Mouse (Mus musculus) forebrain, embryonic 16.5 days (tissue): ENCODE measurements at regions not wholly inside any gene's neighbourhood (a gene's known extent, or its start where the extent isn't known, plus 50 kb on each side); places are given as distances from the start of the nearest gene placed in this dataset.

Source experiments
- ATAC-seq: fragments of 200-750 bp; cut with Nextera tagmentation; 2 replicates; pipeline ENCODE4 v1.8.0; 2017; ENCODE audit warnings: mild to moderate bottlenecking, moderate library complexity
- H3K27ac ChIP-seq: fragments of 300-500 bp; sonication (generic); 2 replicates; pipeline ENCODE4 v1.5.1; 2014; ENCODE audit warnings: low read length, control low read depth
- H3K27me3 ChIP-seq: fragments of 300-500 bp; sonication (generic); replicated peaks from 2 replicates; pipeline ENCODE4 v1.6.1; 2014; ENCODE audit warnings: low read length; ENCODE audit not compliant: control insufficient read depth, insufficient read depth
- H3K36me3 ChIP-seq: fragments of 300-500 bp; sonication (generic); 2 replicates; pipeline ENCODE4 v1.6.1; 2014; ENCODE audit not compliant: control insufficient read depth, insufficient read depth
- H3K4me1 ChIP-seq: fragments of 300-500 bp; sonication (generic); replicated peaks from 2 replicates; pipeline ENCODE4 v1.6.1; 2014; ENCODE audit warnings: low read length; ENCODE audit not compliant: control insufficient read depth, insufficient read depth
- H3K4me2 ChIP-seq: fragments of 300-500 bp; sonication (generic); 2 replicates; pipeline ENCODE4 v1.6.1; 2014; ENCODE audit warnings: mild to moderate bottlenecking, low read length, control low read depth
- H3K4me3 ChIP-seq: fragments of 300-500 bp; sonication (generic); replicated peaks from 2 replicates; pipeline ENCODE4 v1.5.1; 2014; ENCODE audit warnings: mild to moderate bottlenecking, low read length, control low read depth
- H3K9ac ChIP-seq: fragments of 300-500 bp; sonication (generic); replicated peaks from 2 replicates; pipeline ENCODE4 v1.6.1; 2014; ENCODE audit warnings: low read depth, low read length, control low read depth
- H3K9me3 ChIP-seq: fragments of 300-500 bp; sonication (generic); 2 replicates; pipeline ENCODE4 v1.6.1; 2016; ENCODE audit warnings: low read length; ENCODE audit not compliant: control insufficient read depth
- WGBS: fragments of 180-500 bp; shearing (Covaris S2); extraction: QIAGEN DNeasy Blood & Tissue Kit; methylation state at CpG from one replicate; pipeline ENCODE4 v1.1.7; 2014; 5-methylcytosine and 5-hydroxymethylcytosine counted together

DNA sequence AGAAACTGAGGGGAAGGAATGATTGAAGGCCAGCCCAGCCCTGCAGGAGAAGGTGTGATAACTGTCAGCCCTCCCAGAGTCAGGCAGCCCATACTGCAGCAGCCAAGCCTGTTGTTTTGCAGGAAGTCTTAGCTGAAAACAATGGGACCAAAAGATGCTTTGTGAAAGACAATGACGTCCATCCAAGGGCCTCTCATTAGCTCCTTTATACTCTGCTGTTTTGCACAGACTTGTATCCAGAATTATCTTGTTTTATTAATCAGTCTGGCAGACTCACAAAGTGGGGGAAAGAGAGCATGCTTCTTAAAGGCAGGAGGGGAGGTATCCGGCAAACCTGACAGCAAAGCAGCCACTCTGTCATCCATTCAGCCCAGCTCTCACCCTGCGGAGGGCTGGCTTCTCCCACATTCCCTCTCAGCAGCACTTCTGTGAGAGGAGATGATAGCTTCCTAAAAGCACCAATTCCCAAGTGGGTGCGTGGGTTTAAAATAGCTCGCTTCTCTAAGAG is 131.9 kb upstream of the Bach2 start:
- Histone ChIP-seq H3K4me2 (peak overlapping the region; percentile 4; the same call in 1 of the 2 replicates), H3K4me3 (no peak overlapping the region), H3K27me3 (no peaks in the 10 kb centered on the region), H3K4me1 (peaks cover 8% of the 10 kb centered on the region), H3K9me3 (no peaks in the 10 kb centered on the region), H3K27ac (peak overlapping the region; percentile 58), H3K9ac (0 out of 2 replicates have a peak overlapping the region, but pooled peaks have one; percentile 17), H3K36me3 (no peaks in the 10 kb centered on the region)
- peak; percentile 87 for ATAC-seq
- WGBS: 7% methylated on average over 5 of the region's 5 CpGs

DNA sequence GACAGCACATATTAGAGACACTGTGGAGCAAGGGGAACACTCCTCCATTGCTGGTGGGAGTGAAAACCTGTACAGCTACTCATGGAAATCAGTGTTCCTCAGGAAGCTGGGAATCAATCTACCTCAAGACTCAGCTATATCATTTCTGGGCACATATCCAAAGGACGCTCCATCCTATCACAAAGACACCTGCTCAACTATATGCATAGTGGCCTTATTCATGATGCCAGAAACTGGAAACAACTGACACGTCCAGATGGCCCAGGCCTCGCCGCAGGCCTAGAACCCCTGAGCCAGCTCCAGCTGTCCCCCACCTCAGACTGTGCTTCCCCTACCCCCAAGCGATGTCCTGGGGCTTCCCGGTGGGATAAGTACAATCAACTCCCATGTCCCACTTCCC is 116.3 kb upstream of the Bach2 start:
- H3K4me3 ChIP-seq: no peak overlapping the region
- no peaks in the 10 kb centered on the region for H3K9me3 ChIP-seq
- no peak overlapping the region for H3K4me2 ChIP-seq
- ATAC-seq: no peak
- no peaks in the 10 kb centered on the region for H3K27me3 ChIP-seq
- H3K27ac ChIP-seq: no peak overlapping the region
- H3K36me3 ChIP-seq: no peaks in the 10 kb centered on the region
- WGBS: 85% methylated on average over 6 of the region's 6 CpGs
- no peak overlapping the region for H3K9ac ChIP-seq
- no peaks in the 10 kb centered on the region for H3K4me1 ChIP-seq

DNA sequence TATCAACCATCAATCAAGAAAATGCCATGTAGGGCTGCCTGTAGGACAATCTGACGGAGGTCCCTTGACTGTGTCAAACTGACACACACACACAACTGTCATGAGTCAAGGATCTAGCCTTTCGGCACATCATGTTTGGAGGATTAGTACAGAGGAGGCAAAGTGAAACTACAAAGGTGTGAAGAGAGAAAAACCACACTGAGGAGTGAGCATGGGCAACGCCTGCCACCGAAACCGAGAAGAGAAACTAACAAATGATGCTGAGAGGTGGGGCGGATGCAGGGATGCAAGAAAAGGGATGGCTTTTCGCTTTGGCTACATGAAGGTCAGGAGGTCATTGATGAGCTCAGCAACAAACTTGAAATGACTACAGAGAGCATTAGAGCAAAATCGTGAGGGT is 111.8 kb upstream of the Bach2 start:
- Histone ChIP-seq H3K4me2 (no peak overlapping the region), H3K4me3 (no peak overlapping the region), H3K27me3 (no peaks in the 10 kb centered on the region), H3K36me3 (no peaks in the 10 kb centered on the region), H3K4me1 (no peaks in the 10 kb centered on the region), H3K9me3 (no peaks in the 10 kb centered on the region), H3K27ac (no peak overlapping the region), H3K9ac (no peak overlapping the region)
- no peak for ATAC-seq
- 94% methylated on average over 8 of the region's 8 CpGs for WGBS

GRCm38 (mm10) chr4:32130594-32130993 is 108.0 kb upstream of the Bach2 start:
- H3K9ac ChIP-seq: no peak overlapping the region
- H3K4me1 ChIP-seq: no peaks in the 10 kb centered on the region
- no peak for ATAC-seq
- 65% methylated on average over 12 of the region's 12 CpGs for WGBS
- H3K4me2 ChIP-seq: no peak overlapping the region
- H3K27me3 ChIP-seq: no peaks in the 10 kb centered on the region
- no peak overlapping the region for H3K4me3 ChIP-seq
- no peaks in the 10 kb centered on the region for H3K36me3 ChIP-seq
- H3K27ac ChIP-seq: no peak overlapping the region
- H3K9me3 ChIP-seq: no peaks in the 10 kb centered on the region

DNA sequence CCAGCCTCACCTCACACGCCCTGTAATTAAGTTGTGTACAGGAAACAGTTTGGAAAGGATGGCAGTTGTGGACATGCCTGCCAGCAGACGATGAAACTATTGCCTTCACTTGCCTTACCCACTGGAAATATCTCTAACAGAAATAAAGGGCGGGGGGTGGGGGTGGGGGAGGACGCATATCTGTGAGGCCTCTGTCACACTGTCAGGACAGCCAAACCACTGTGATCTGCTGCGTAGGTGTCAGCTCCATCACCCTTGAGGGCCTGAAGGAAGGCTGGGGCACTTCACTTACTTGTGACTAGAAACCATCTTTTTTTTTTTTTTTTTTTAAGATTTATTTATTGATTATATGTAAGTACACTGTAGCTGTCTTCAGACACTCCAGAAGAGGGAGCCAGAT is 106.8 kb upstream of the Bach2 start:
- WGBS: 89% methylated on average over 5 of the region's 5 CpGs
- no peak overlapping the region for H3K27ac ChIP-seq
- ATAC-seq: no peak

GRCm38 (mm10) chr4:32136151-32136550 is 102.5 kb upstream of the Bach2 start:
- Histone ChIP-seq H3K9me3 (no peaks in the 10 kb centered on the region), H3K36me3 (no peaks in the 10 kb centered on the region), H3K27me3 (no peaks in the 10 kb centered on the region), H3K9ac (no peak overlapping the region), H3K4me2 (no peak overlapping the region), H3K4me1 (no peaks in the 10 kb centered on the region), H3K27ac (no peak overlapping the region), H3K4me3 (no peak overlapping the region)
- no peak for ATAC-seq
- 94% methylated on average over 10 of the region's 10 CpGs for WGBS

More for the DNA sequence above, 106.8 kb upstream of the Bach2 start:
- Histone ChIP-seq H3K4me2 (no peak overlapping the region), H3K4me1 (no peaks in the 10 kb centered on the region), H3K9ac (no peak overlapping the region), H3K9me3 (no peaks in the 10 kb centered on the region), H3K27me3 (no peaks in the 10 kb centered on the region), H3K36me3 (no peaks in the 10 kb centered on the region), H3K4me3 (no peak overlapping the region)

- Histone ChIP-seq H3K4me1 (no peaks in the 10 kb centered on the region), H3K36me3 (no peaks in the 10 kb centered on the region), H3K9me3 (no peaks in the 10 kb centered on the region), H3K27ac (no peak overlapping the region), H3K4me3 (no peak overlapping the region), H3K4me2 (no peak overlapping the region), H3K9ac (no peak overlapping the region), H3K27me3 (no peaks in the 10 kb centered on the region)
- ATAC-seq: no peak
These were observed 101.4 kb upstream of the Bach2 start for GRCm38 (mm10) chr4:32137243-32137642.

DNA sequence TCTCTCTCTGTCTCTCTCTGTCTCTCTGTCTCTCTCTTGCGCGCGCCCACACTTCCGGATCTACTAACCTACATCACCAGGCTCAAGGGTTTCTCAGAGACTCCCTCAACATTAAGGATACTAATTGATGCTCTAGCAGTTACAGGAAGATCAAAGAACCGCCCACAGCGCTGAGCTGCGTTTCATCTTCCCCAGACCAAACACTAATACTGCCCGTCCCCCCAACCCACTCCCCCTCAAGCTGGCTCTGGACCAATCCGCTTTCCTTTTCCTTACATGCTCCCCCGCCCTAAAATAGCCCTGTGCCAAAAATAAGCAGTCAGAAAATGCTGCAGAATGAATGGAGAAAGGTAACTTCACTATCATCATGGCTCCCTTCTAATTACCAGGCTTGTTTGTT is 100.6 kb upstream of the Bach2 start:
- 0 out of 2 replicates have a peak overlapping the region, but pooled peaks have one; percentile 6 for H3K4me2 ChIP-seq
- WGBS: 51% methylated on average over 10 of the region's 10 CpGs
- H3K4me1 ChIP-seq: no peaks in the 10 kb centered on the region
- no peak overlapping the region for H3K9ac ChIP-seq
- H3K27me3 ChIP-seq: no peaks in the 10 kb centered on the region
- H3K36me3 ChIP-seq: no peaks in the 10 kb centered on the region
- ATAC-seq: peak; percentile 66
- H3K4me3 ChIP-seq: no peak overlapping the region
- no peak overlapping the region for H3K27ac ChIP-seq
- H3K9me3 ChIP-seq: no peaks in the 10 kb centered on the region

DNA sequence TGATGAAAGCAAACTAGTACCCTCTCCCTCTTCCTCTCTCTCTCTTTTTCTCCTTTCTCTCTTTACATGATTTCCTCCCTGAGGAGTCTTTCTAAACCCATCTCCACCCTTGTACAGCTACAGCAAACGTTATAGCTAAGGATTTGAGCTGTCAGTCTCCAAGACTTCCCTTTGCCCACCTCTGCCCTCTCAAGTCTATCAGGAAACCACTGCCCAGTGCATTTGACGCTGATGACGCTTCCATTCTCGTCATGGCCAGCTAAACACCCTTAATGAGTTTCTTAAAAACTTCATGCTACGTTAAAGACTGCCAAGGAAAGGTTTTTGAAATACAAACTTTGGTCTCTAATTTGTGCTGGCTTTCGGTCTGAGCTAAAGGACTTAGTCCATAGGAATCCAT is 99.0 kb upstream of the Bach2 start:
- Histone ChIP-seq H3K4me1 (no peaks in the 10 kb centered on the region), H3K36me3 (no peaks in the 10 kb centered on the region), H3K9ac (no peak overlapping the region)

GRCm38 (mm10) chr4:32140068-32140467 is 98.5 kb upstream of the Bach2 start:
- Histone ChIP-seq H3K4me3 (no peak overlapping the region), H3K4me1 (no peaks in the 10 kb centered on the region), H3K27me3 (no peaks in the 10 kb centered on the region), H3K9me3 (no peaks in the 10 kb centered on the region), H3K4me2 (no peak overlapping the region), H3K36me3 (no peaks in the 10 kb centered on the region), H3K9ac (no peak overlapping the region), H3K27ac (no peak overlapping the region)
- ATAC-seq: no peak
- WGBS: 79% methylated on average over 2 of the region's 2 CpGs

More for the DNA sequence above, 99.0 kb upstream of the Bach2 start:
- no peak for ATAC-seq
- H3K9me3 ChIP-seq: no peaks in the 10 kb centered on the region
- 70% methylated on average over 6 of the region's 6 CpGs for WGBS
- no peak overlapping the region for H3K4me2 ChIP-seq
- no peak overlapping the region for H3K4me3 ChIP-seq
- no peaks in the 10 kb centered on the region for H3K27me3 ChIP-seq
- H3K27ac ChIP-seq: no peak overlapping the region
